Mouse (Mus musculus) spleen, adult 12 weeks (tissue): ENCODE results near the gene Grm8.

Experiments used
- DNase-seq: peaks from one replicate; pipeline ENCODE4 v3.0.0; 2022; ENCODE audit warnings: low spot score

The Grm8 gene

GRCm38 (mm10) chr6:28135001-28135401 lies at the start of gene Grm8:
Gene Grm8 (minus strand): TSS chr6:28135178.
- no peak for DNase-seq

GRCm38 (mm10) chr6:28169851-28170539 lies 35.0 kb upstream of the Grm8 start:
- no peak for DNase-seq

- no peak for DNase-seq
Observed at GRCm38 (mm10) chr6:28160399-28160798, 25.4 kb upstream of the Grm8 start.

- DNase-seq: no peak
Observed at GRCm38 (mm10) chr6:28146445-28146844, 11.5 kb upstream of the Grm8 start.

GRCm38 (mm10) chr6:28142332-28142731 lies 7.4 kb upstream of the Grm8 start:
- DNase-seq: no peak

- peak; percentile 44 for DNase-seq
Observed at GRCm38 (mm10) chr6:28135411-28136233, 644 bp upstream of the Grm8 start.

- DNase-seq: no peak
Observed at GRCm38 (mm10) chr6:28134251-28134801, 652 bp downstream of the Grm8 start.

- no peak for DNase-seq
Observed at GRCm38 (mm10) chr6:28133206-28134063, 1.5 kb downstream of the Grm8 start.

- no peak for DNase-seq
Observed at GRCm38 (mm10) chr6:28132056-28132455, 2.9 kb downstream of the Grm8 start.

GRCm38 (mm10) chr6:28128871-28129270 lies 6.1 kb downstream of the Grm8 start:
- no peak for DNase-seq

GRCm38 (mm10) chr6:28115519-28115918 lies 19.5 kb downstream of the Grm8 start:
- DNase-seq: no peak

- no peak for DNase-seq
Observed at GRCm38 (mm10) chr6:28114916-28115315, 20.1 kb downstream of the Grm8 start.

- no peak for DNase-seq
Observed at GRCm38 (mm10) chr6:28111551-28111950, 23.4 kb downstream of the Grm8 start.

- DNase-seq: no peak
Observed at GRCm38 (mm10) chr6:28102608-28103316, 32.2 kb downstream of the Grm8 start.

- no peak for DNase-seq
Observed at GRCm38 (mm10) chr6:28100001-28100400, 35.0 kb downstream of the Grm8 start.

- DNase-seq: no peak
Observed at GRCm38 (mm10) chr6:28092511-28092910, 42.5 kb downstream of the Grm8 start.

GRCm38 (mm10) chr6:28091836-28092235 lies 43.1 kb downstream of the Grm8 start:
- DNase-seq: no peak

- no peak for DNase-seq
Observed at GRCm38 (mm10) chr6:28090981-28091380, 44.0 kb downstream of the Grm8 start.

GRCm38 (mm10) chr6:28075534-28075933 lies 59.4 kb downstream of the Grm8 start:
- DNase-seq: no peak

- DNase-seq: no peak
Observed at GRCm38 (mm10) chr6:28074470-28074869, 60.5 kb downstream of the Grm8 start.

- DNase-seq: no peak
Observed at GRCm38 (mm10) chr6:28051966-28052365, 83.0 kb downstream of the Grm8 start.
